Mouse (Mus musculus) heart, postnatal 0 days (tissue): Measurements from ENCODE around the gene Lamtor3.

Experiments used
- CTCF ChIP-seq: IDR thresholded peaks from 2 replicates; pipeline ENCODE4 v1.5.1; 2016; ENCODE audit warnings: antibody characterized with exemption, control low read depth, low read depth
- EP300 ChIP-seq: IDR thresholded peaks from 2 replicates; pipeline ENCODE4 v1.6.1; 2016; ENCODE audit warnings: antibody characterized with exemption, low read depth

DNA sequence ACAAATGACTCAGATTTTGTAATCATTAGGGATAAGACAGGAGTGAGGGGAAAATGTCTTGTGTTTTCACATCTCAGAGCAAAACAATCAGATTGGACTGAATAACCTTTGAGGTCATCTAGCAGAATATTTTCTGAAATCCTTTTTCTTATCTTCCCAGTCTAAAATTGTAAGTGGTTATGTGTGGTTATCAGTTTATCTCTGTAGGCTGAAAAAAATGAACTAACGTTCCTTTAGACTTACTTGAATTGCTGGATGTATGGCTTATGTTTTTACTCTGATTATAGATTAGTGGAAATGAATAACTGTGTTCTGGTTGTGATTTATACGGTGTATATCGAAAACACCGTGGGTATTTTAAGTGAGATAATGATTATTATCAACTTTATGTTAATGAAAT is 2.3 kb downstream of the Lamtor3 start:
- TF ChIP-seq CTCF (no peak), EP300 (no peak)
